Mouse (Mus musculus): ENCODE measurements at regions not wholly inside any gene's neighbourhood (a gene's known extent, or its start where the extent isn't known, plus 50 kb on each side); places are given as distances from the start of the nearest gene placed in this dataset.

GRCm38 (mm10) chr13:110545454-110545853 lies 150.6 kb downstream of the Plk2 start:
- Histone ChIP-seq H3K9ac (ENCODE audit: low read depth, low read length) (no peak overlapping the region), H3K4me2 (ENCODE audit: low read length) (no peak overlapping the region), H3K9me3 (replicated peaks; ENCODE audit: low read length) (no peaks in the 10 kb centered on the region), H3K36me3 (ENCODE audit: insufficient read depth, low read length) (no peaks in the 10 kb centered on the region), H3K27me3 (ENCODE audit: insufficient read depth, low read length) (no peaks in the 10 kb centered on the region), H3K27ac (no peak overlapping the region), H3K4me3 (replicated peaks; ENCODE audit: low read depth, low read length) (no peak overlapping the region), H3K4me1 (replicated peaks; ENCODE audit: insufficient read depth, low read length) (no peaks in the 10 kb centered on the region)
- no peak for DNase-seq (ENCODE audit: low spot score)
- WGBS = 49% methylated on average over 6 of the region's 6 CpGs
- no peak for ATAC-seq (replicated peaks; ENCODE audit: low FRiP score, low read depth)
- TF ChIP-seq CTCF (IDR thresholded peaks at IDR 0.05; ENCODE audit: low read depth) = no peak

GRCm38 (mm10) chr13:110555529-110556319 lies 160.9 kb downstream of the Plk2 start:
- Histone ChIP-seq H3K36me3 (ENCODE audit: insufficient read depth, low read length) (no peaks in the 10 kb centered on the region), H3K27ac (no peak overlapping the region), H3K4me2 (ENCODE audit: low read length) (no peak overlapping the region), H3K4me3 (replicated peaks; ENCODE audit: low read depth, low read length) (no peak overlapping the region), H3K9me3 (replicated peaks; ENCODE audit: low read length) (no peaks in the 10 kb centered on the region), H3K4me1 (replicated peaks; ENCODE audit: insufficient read depth, low read length) (no peaks in the 10 kb centered on the region), H3K27me3 (ENCODE audit: insufficient read depth, low read length) (no peaks in the 10 kb centered on the region), H3K9ac (ENCODE audit: low read depth, low read length) (no peak overlapping the region)
- ATAC-seq (replicated peaks; ENCODE audit: low FRiP score, low read depth) = no peak
- TF ChIP-seq CTCF (IDR thresholded peaks at IDR 0.05; ENCODE audit: low read depth) = no peak
- WGBS = 65% methylated on average over 7 of the region's 7 CpGs
- DNase-seq (ENCODE audit: low spot score) = peak; percentile 55

- no peak for DNase-seq (ENCODE audit: low spot score)
- no peaks in the 10 kb centered on the region for H3K4me1 ChIP-seq (replicated peaks; ENCODE audit: insufficient read depth, low read length)
- H3K27ac ChIP-seq = no peak overlapping the region
- H3K36me3 ChIP-seq (ENCODE audit: insufficient read depth, low read length) = no peaks in the 10 kb centered on the region
- H3K4me2 ChIP-seq (ENCODE audit: low read length) = no peak overlapping the region
- no peak for ATAC-seq (replicated peaks; ENCODE audit: low FRiP score, low read depth)
- no peaks in the 10 kb centered on the region for H3K27me3 ChIP-seq (ENCODE audit: insufficient read depth, low read length)
- no peaks in the 10 kb centered on the region for H3K9me3 ChIP-seq (replicated peaks; ENCODE audit: low read length)
- TF ChIP-seq CTCF (IDR thresholded peaks at IDR 0.05; ENCODE audit: low read depth) = no peak
- 73% methylated on average over 9 of the region's 9 CpGs for WGBS
- no peak overlapping the region for H3K4me3 ChIP-seq (replicated peaks; ENCODE audit: low read depth, low read length)
- no peak overlapping the region for H3K9ac ChIP-seq (ENCODE audit: low read depth, low read length)
These were observed 161.7 kb downstream of the Plk2 start for GRCm38 (mm10) chr13:110556355-110557095.

- peak; percentile 53; the same call in 1 of the 2 replicates for ATAC-seq (replicated peaks; ENCODE audit: low FRiP score, low read depth)
These were observed 163.3 kb downstream of the Plk2 start for GRCm38 (mm10) chr13:110557930-110558727.

GRCm38 (mm10) chr13:110560566-110560965 lies 165.7 kb downstream of the Plk2 start:
- Histone ChIP-seq H3K4me3 (replicated peaks; ENCODE audit: low read depth, low read length) (no peak overlapping the region), H3K36me3 (ENCODE audit: insufficient read depth, low read length) (no peaks in the 10 kb centered on the region), H3K27me3 (ENCODE audit: insufficient read depth, low read length) (no peaks in the 10 kb centered on the region), H3K9ac (ENCODE audit: low read depth, low read length) (no peak overlapping the region), H3K4me2 (ENCODE audit: low read length) (no peak overlapping the region), H3K27ac (no peak overlapping the region), H3K4me1 (replicated peaks; ENCODE audit: insufficient read depth, low read length) (no peaks in the 10 kb centered on the region), H3K9me3 (replicated peaks; ENCODE audit: low read length) (no peaks in the 10 kb centered on the region)
- no peak for ATAC-seq (replicated peaks; ENCODE audit: low FRiP score, low read depth)
- DNase-seq (ENCODE audit: low spot score) = no peak
- 88% methylated on average over 13 of the region's 13 CpGs for WGBS
- no peak for TF ChIP-seq CTCF (IDR thresholded peaks at IDR 0.05; ENCODE audit: low read depth)

More at GRCm38 (mm10) chr13:110557930-110558727, 163.3 kb downstream of the Plk2 start:
- H3K4me2 ChIP-seq (ENCODE audit: low read length) = peak overlapping the region; percentile 56
- WGBS = 18% methylated on average over 28 of the region's 28 CpGs
- peak overlapping the region; percentile 64 for H3K27ac ChIP-seq
- peak overlapping the region; percentile 14; the same call in 1 of the 2 replicates for H3K4me3 ChIP-seq (replicated peaks; ENCODE audit: low read depth, low read length)
- DNase-seq (ENCODE audit: low spot score) = peak; percentile 82
- H3K27me3 ChIP-seq (ENCODE audit: insufficient read depth, low read length) = no peaks in the 10 kb centered on the region
- no peaks in the 10 kb centered on the region for H3K9me3 ChIP-seq (replicated peaks; ENCODE audit: low read length)
- TF ChIP-seq CTCF (IDR thresholded peaks at IDR 0.05; ENCODE audit: low read depth) = no peak
- H3K4me1 ChIP-seq (replicated peaks; ENCODE audit: insufficient read depth, low read length) = no peaks in the 10 kb centered on the region
- no peaks in the 10 kb centered on the region for H3K36me3 ChIP-seq (ENCODE audit: insufficient read depth, low read length)
- H3K9ac ChIP-seq (ENCODE audit: low read depth, low read length) = no peak overlapping the region

- Histone ChIP-seq H3K4me2 (ENCODE audit: low read length) (no peak overlapping the region), H3K36me3 (ENCODE audit: insufficient read depth, low read length) (no peaks in the 10 kb centered on the region), H3K27me3 (ENCODE audit: insufficient read depth, low read length) (no peaks in the 10 kb centered on the region), H3K9me3 (replicated peaks; ENCODE audit: low read length) (no peaks in the 10 kb centered on the region), H3K4me1 (replicated peaks; ENCODE audit: insufficient read depth, low read length) (no peaks in the 10 kb centered on the region), H3K27ac (peak overlapping the region; percentile 42; the same call in 1 of the 2 replicates), H3K4me3 (replicated peaks; ENCODE audit: low read depth, low read length) (no peak overlapping the region), H3K9ac (ENCODE audit: low read depth, low read length) (no peak overlapping the region)
- ATAC-seq (replicated peaks; ENCODE audit: low FRiP score, low read depth) (no peak), DNase-seq (ENCODE audit: low spot score) (no peak)
- WGBS = 60% methylated on average over 3 of the region's 3 CpGs
- no peak for TF ChIP-seq CTCF (IDR thresholded peaks at IDR 0.05; ENCODE audit: low read depth)
These were observed 167.7 kb downstream of the Plk2 start for GRCm38 (mm10) chr13:110562499-110562898.

Data from kidney, postnatal 0 days (tissue).